Mouse (Mus musculus): ENCODE data around the gene Ccdc120.

- no peak for TF ChIP-seq EP300 (IDR thresholded peaks at IDR 0.05; ENCODE audit: low read depth)
- TF ChIP-seq CTCF (IDR thresholded peaks at IDR 0.05; ENCODE audit: low read depth) = no peak
Observed at GRCm38 (mm10) chrX:7727176-7727575, 23.5 kb downstream of the Ccdc120 start.
